Mouse (Mus musculus) adrenal gland, adult (tissue): ENCODE results near the gene Srd5a2.

Experiments
- DNase-seq, 2 experiments: peaks; one replicate each; pipeline ENCODE4 v3.0.0; 2022 to 2023; ENCODE audit warnings: low spot score in 1 of 2; ENCODE audit not compliant: inconsistent age in 2 of 2

Srd5a2 gene

GRCm38 (mm10) chr17:73986571-73986970, 61.1 kb downstream of the Srd5a2 start:
- DNase-seq: no peak

GRCm38 (mm10) chr17:73985936-73986335, 61.8 kb downstream of the Srd5a2 start:
- DNase-seq: peak in 1 of 2 experiments; percentile 67

GRCm38 (mm10) chr17:73984508-73984907, 63.2 kb downstream of the Srd5a2 start:
- no peak for DNase-seq

GRCm38 (mm10) chr17:73982871-73983270, 64.8 kb downstream of the Srd5a2 start:
- DNase-seq: no peak

GRCm38 (mm10) chr17:73976066-73976465, 71.7 kb downstream of the Srd5a2 start:
- DNase-seq: no peak

- DNase-seq: no peak
Observed at GRCm38 (mm10) chr17:73972648-73973047, 75.1 kb downstream of the Srd5a2 start.

- no peak for DNase-seq
Observed at GRCm38 (mm10) chr17:73971291-73971690, 76.4 kb downstream of the Srd5a2 start.

- DNase-seq: peak; percentile 60 to 80
Observed at GRCm38 (mm10) chr17:73970361-73971027, 77.2 kb downstream of the Srd5a2 start.
